Mouse (Mus musculus) intestine, embryonic 16.5 days (tissue): Measurements from ENCODE around the gene Aox3. TPM values are rescaled to one million over a fixed set of nuclear protein-coding genes. Genes with fewer than 3 reads are reported as not detected.

Source experiments
- ATAC-seq: fragments of 200-750 bp; cut with Nextera tagmentation; 2 replicates; pipeline ENCODE4 v1.8.0; 2017; ENCODE audit warnings: moderate TSS enrichment, moderate library complexity
- H3K27ac ChIP-seq: fragments of 300-500 bp; sonication (generic); 2 replicates; pipeline ENCODE4 v1.5.1; 2014; ENCODE audit warnings: mild to moderate bottlenecking, low read length
- H3K27me3 ChIP-seq: fragments of 300-500 bp; sonication (generic); replicated peaks from 2 replicates; pipeline ENCODE4 v1.6.1; 2014; ENCODE audit warnings: low read length, control low read depth, mixed read lengths; ENCODE audit not compliant: control insufficient read depth, insufficient read depth
- H3K36me3 ChIP-seq: fragments of 300-500 bp; sonication (generic); 2 replicates; pipeline ENCODE4 v1.6.1; 2014; ENCODE audit warnings: low read length, control low read depth; ENCODE audit not compliant: control insufficient read depth, insufficient read depth
- H3K4me1 ChIP-seq: fragments of 300-500 bp; sonication (generic); 2 replicates; pipeline ENCODE4 v1.6.1; 2014; ENCODE audit warnings: low read length, control low read depth, mixed read lengths; ENCODE audit not compliant: control insufficient read depth, insufficient read depth
- H3K4me2 ChIP-seq: fragments of 300-500 bp; sonication (generic); 2 replicates; pipeline ENCODE4 v1.6.1; 2014; ENCODE audit warnings: low read depth, low read length, control low read depth
- H3K4me3 ChIP-seq: fragments of 300-500 bp; sonication (generic); 2 replicates; pipeline ENCODE4 v1.5.1; 2014; ENCODE audit warnings: mild to moderate bottlenecking, low read length
- H3K9ac ChIP-seq: fragments of 300-500 bp; sonication (generic); 2 replicates; pipeline ENCODE4 v1.6.1; 2014; ENCODE audit warnings: low read depth, low read length
- H3K9me3 ChIP-seq: fragments of 300-500 bp; sonication (generic); 2 replicates; pipeline ENCODE4 v1.6.1; 2016; ENCODE audit warnings: low read length, control low read depth; ENCODE audit not compliant: control insufficient read depth
- WGBS: fragments of 180-500 bp; shearing (Covaris S2); extraction: QIAGEN DNeasy Blood & Tissue Kit; methylation state at CpG from one replicate; pipeline ENCODE4 v1.1.7; 2014; 5-methylcytosine and 5-hydroxymethylcytosine counted together
- polyA plus RNA-seq: library from polyadenylated mRNA; unstranded; fragments of >200 nt; fragmentation: Nextera tagmentation; extraction: Ambion mirVana; gene quantifications from 2 replicates; pipeline ENCODE4 v1.2.1, GENCODE M21; 2015

The Aox3 gene
- polyA plus RNA-seq, 1 experiment from 2014 or later = 0.68 TPM

DNA sequence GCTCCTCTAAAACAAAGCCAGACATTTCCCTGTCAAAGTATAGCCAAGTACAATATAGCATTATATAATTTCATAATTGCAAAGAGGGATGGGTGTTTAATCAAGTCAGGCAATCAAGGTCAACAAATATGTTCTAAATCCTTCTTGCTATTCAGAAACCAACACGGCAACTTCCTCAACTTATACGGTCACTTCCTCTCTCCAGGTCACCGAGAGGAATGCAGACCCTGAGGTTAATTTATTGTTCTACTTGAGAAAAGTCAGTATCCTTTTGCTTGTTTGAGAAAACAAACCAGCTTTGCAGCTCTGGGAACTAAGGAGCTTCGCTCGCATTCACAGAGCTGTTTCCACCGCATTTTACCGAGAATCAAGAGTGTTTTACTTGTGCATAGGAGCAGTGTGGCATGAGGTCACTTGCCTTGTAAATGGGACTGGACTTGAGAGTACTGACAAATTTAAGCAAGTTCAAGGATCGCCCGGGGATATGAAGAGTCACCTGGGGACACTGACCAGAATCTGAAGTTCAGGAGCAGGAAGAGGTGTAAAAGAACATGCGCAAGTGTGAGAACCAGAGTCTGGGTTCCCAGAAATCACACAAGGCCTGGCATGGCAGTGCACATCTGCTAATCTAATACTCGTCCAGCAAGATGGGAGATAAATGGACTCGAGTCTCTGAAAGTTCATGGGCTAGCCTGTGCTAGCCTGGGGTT is 1.9 kb downstream of the Aox3 start:
- no peaks in the 10 kb centered on the region for H3K36me3 ChIP-seq
- no peak for ATAC-seq
- no peak overlapping the region for H3K9ac ChIP-seq
- no peaks in the 10 kb centered on the region for H3K9me3 ChIP-seq
- H3K4me2 ChIP-seq = no peak overlapping the region
- H3K27me3 ChIP-seq = no peaks in the 10 kb centered on the region
- H3K4me1 ChIP-seq = no peaks in the 10 kb centered on the region
- WGBS = 54% methylated on average over 12 of the region's 12 CpGs
- no peak overlapping the region for H3K4me3 ChIP-seq
- H3K27ac ChIP-seq = no peak overlapping the region

DNA sequence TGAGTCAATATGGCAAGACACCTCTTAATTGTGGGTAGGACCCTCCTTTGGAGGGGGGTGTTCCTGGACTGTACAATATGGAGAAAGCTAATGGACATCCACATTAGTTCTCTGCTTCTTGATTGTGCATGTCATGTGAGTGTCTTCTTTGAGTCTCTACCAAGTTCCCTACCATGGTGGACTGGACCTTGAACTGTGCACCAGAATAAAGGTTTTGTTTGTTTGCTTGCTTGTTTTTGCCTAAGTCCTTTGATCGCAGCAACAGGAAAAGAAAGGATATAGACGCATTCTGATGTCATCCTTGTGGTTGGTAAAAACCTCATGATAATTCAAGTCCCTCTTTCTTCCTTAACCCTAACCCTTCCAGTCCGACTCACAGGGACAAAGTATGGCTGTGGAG is 5.3 kb downstream of the Aox3 start:
- Histone ChIP-seq H3K9ac (no peak overlapping the region), H3K4me3 (no peak overlapping the region), H3K4me1 (no peaks in the 10 kb centered on the region), H3K27ac (no peak overlapping the region), H3K36me3 (no peaks in the 10 kb centered on the region), H3K27me3 (no peaks in the 10 kb centered on the region), H3K9me3 (no peaks in the 10 kb centered on the region), H3K4me2 (no peak overlapping the region)
- no peak for ATAC-seq
- 89% methylated on average over 3 of the region's 3 CpGs for WGBS

DNA sequence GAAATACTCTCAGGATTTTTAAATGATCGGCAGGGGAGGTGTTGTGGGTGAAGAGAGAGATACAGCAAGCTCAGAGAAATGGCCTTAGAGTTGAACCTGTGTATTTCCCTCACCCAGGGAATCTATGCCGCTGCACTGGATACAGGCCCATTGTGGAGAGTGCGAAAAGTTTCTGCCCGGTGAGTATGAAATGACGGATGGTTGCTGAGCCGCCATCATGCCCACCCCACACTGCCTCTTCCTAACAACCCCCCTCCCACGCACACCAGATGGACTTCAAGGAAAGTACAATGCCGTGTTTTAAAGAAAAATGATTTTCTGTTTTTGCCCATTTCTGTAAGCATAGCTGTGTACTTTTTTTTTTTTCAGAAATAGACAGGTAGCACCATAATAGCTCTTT is 12.0 kb downstream of the Aox3 start:
- WGBS = 85% methylated on average over 8 of the region's 8 CpGs
- no peak for ATAC-seq
- Histone ChIP-seq H3K9ac (no peak overlapping the region), H3K9me3 (no peaks in the 10 kb centered on the region), H3K27me3 (no peaks in the 10 kb centered on the region), H3K4me2 (no peak overlapping the region), H3K4me1 (no peaks in the 10 kb centered on the region), H3K27ac (no peak overlapping the region), H3K36me3 (no peaks in the 10 kb centered on the region), H3K4me3 (no peak overlapping the region)

DNA sequence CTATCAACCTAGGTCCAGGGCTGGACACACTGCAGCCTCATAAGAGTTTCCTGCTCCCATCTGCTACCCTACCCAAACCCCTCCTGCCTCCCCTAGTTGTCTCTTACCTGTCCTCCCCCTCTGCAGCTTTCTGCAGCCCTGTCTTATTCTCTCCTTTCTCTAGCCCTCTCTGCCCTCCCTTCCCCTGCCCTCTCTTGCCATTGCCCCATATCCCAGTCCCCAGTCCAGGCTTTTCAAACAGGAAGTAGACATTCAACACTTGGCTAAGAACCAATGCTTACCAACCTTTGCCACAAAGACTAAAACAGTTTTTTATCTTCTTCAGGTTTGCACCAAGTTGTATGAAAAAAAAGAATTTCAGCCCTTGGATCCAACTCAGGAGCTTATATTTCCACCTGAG is 25.0 kb downstream of the Aox3 start:
- no peaks in the 10 kb centered on the region for H3K36me3 ChIP-seq
- H3K9ac ChIP-seq = no peak overlapping the region
- H3K27me3 ChIP-seq = no peaks in the 10 kb centered on the region
- no peak overlapping the region for H3K27ac ChIP-seq
- H3K4me1 ChIP-seq = no peaks in the 10 kb centered on the region
- no peak for ATAC-seq
- H3K4me2 ChIP-seq = no peak overlapping the region
- no peak overlapping the region for H3K4me3 ChIP-seq
- peaks cover 3% of the 10 kb centered on the region; the same call in 1 of the 2 replicates for H3K9me3 ChIP-seq

DNA sequence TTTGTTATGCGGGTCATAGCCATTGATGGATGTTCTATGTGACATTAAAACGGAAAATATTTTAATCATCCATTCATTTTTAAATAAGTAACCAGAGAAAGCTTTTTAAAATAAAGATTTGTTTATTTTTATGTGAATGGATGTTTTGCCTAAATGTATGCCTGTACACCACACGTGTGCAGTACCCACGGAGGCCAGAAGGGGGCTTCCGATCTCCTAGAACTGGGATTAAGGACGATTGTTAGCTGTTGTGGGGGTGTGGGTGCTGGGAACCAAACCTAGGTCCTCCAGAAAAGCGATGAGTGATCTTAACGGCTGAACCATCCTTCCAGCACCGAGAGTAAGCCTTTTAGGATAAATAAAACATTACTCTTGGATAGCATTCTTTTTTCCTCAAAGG is 26.1 kb downstream of the Aox3 start:
- Histone ChIP-seq H3K9me3 (peaks cover 3% of the 10 kb centered on the region; the same call in 1 of the 2 replicates), H3K4me1 (no peaks in the 10 kb centered on the region), H3K27me3 (no peaks in the 10 kb centered on the region), H3K27ac (no peak overlapping the region), H3K36me3 (no peaks in the 10 kb centered on the region), H3K9ac (no peak overlapping the region), H3K4me3 (no peak overlapping the region), H3K4me2 (no peak overlapping the region)
- WGBS = 87% methylated on average over 9 of the region's 9 CpGs
- no peak for ATAC-seq

DNA sequence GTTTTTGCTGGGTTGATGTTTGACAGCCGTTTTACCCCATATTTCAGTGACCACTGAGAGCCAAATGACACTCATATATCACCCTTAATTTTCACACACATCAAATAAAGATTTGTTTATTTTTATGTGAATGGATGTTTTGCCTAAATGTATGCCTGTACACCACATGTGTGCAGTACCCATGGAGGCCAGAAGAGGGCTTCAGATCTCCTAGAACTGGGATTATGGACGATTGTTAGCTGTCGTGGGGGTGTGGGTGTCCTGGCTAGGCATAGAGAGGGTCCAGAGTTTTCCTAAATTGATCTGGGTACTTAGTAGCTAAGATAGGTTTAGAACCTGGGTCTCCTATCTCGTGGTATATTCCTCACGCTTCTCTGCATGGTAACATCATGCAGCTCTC is 27.7 kb downstream of the Aox3 start:
- WGBS = 87% methylated on average over 5 of the region's 5 CpGs
- Histone ChIP-seq H3K9ac (no peak overlapping the region), H3K27me3 (no peaks in the 10 kb centered on the region), H3K4me2 (no peak overlapping the region), H3K27ac (no peak overlapping the region), H3K4me1 (0 out of 2 replicates have a peak, but pooled peaks cover 3% of the 10 kb centered on the region), H3K9me3 (peaks cover 3% of the 10 kb centered on the region; the same call in 1 of the 2 replicates), H3K36me3 (no peaks in the 10 kb centered on the region), H3K4me3 (no peak overlapping the region)
- no peak for ATAC-seq

DNA sequence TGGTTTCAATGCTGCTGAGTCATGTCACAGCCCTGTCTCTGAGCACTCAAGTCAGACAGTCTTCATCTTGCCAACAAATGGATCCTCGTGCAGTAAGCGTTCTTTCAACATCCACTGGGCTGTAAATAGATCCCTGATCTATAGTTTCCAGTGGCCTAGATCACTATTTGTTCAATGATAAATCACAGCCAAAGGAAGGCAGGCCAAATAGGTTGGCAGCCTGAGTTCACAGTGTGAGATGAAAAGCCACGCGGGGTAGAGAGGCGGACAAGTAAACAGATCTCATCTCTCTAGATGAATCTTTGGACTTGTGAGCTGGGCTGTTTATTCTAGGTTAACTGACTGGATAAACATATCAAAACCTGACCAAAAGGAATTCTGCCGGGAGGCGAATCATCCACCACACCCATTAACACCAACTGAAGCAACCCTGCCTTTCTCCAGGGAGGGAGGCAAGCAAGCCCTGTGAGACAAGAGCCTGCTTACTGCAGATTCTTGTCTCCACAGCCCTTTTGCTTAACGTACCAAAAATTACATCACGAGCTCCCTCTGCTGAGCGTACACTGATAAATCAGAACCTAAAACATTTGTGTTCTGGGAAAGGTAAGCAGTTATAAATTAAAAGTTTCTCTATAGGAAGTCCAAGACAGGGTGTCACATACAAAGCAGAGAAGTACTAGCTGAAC is 31.6 kb downstream of the Aox3 start:
- WGBS = 21% methylated on average over 10 of the region's 10 CpGs

DNA sequence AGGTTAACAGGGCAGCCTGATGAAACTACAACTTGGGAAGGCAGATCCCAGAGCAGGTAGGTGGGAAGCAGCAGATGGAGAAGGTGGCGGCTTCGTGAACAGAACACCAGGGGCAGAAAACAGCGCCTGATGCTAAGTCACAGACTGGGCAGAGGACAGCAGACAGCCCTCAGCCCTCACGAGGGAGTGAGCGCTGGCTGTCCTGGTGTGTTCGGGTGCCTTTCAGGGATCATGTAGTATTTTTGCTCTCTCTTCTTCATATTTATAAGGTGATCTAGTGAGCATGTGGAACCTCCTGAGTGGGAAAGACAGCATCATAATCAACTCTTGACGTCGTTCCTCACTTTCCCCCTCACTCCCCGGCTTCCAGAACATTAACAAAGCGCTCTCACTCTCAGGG is 33.1 kb downstream of the Aox3 start:
- H3K27ac ChIP-seq = no peak overlapping the region
- no peak overlapping the region for H3K4me3 ChIP-seq
- 0 out of 2 replicates have a peak, but pooled peaks cover 3% of the 10 kb centered on the region for H3K4me1 ChIP-seq
- ATAC-seq = no peak
- H3K9ac ChIP-seq = no peak overlapping the region
- H3K27me3 ChIP-seq = no peaks in the 10 kb centered on the region
- H3K4me2 ChIP-seq = no peak overlapping the region
- H3K9me3 ChIP-seq = no peaks in the 10 kb centered on the region
- WGBS = 82% methylated on average over 10 of the region's 10 CpGs
- no peaks in the 10 kb centered on the region for H3K36me3 ChIP-seq

More for the DNA sequence above, 31.6 kb downstream of the Aox3 start:
- no peak overlapping the region for H3K4me3 ChIP-seq
- ATAC-seq = no peak
- no peaks in the 10 kb centered on the region for H3K27me3 ChIP-seq
- H3K4me1 ChIP-seq = 0 out of 2 replicates have a peak, but pooled peaks cover 3% of the 10 kb centered on the region
- no peak overlapping the region for H3K4me2 ChIP-seq
- no peak overlapping the region for H3K9ac ChIP-seq
- no peaks in the 10 kb centered on the region for H3K36me3 ChIP-seq
- H3K27ac ChIP-seq = no peak overlapping the region
- H3K9me3 ChIP-seq = no peaks in the 10 kb centered on the region

DNA sequence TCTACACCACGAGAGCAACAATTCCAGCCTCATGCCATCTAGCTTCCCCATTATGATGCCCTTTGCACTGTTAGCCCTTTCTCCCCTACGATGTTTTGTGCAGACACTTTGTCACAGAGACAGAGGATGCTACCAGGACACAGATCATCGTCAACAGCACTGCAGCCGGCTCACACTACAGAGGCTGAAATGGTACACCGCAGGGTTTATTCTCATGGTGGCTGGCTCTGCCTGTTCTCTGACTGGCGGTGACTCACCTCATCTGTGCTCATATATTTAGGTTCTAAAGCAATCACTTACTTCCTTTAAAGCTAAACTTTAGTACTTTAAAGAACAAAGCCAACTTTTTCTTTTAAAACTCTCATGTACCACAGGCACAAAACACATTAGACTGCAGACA is 34.8 kb downstream of the Aox3 start:
- no peak for ATAC-seq

More for the DNA sequence above, 34.8 kb downstream of the Aox3 start:
- Histone ChIP-seq H3K27ac (no peak overlapping the region), H3K9me3 (no peaks in the 10 kb centered on the region), H3K4me3 (no peak overlapping the region), H3K4me1 (0 out of 2 replicates have a peak, but pooled peaks cover 3% of the 10 kb centered on the region), H3K9ac (no peak overlapping the region), H3K36me3 (no peaks in the 10 kb centered on the region), H3K27me3 (no peaks in the 10 kb centered on the region), H3K4me2 (no peak overlapping the region)
- WGBS = 73% methylated on average over 6 of the region's 6 CpGs
